Mouse (Mus musculus): ENCODE data around the gene Cfap97d2. TPM values are rescaled to one million over a fixed set of nuclear protein-coding genes. Genes with fewer than 3 reads are reported as not detected.

Gene Cfap97d2
- 0.27 TPM in 1 of 2 replicates, not detected in the other for polyA plus RNA-seq (2014; fragmentation: Nextera tagmentation; extraction: Ambion mirVana)

GRCm38 (mm10) chr8:13705668-13706067, at the start of gene Cfap97d2:
Gene Cfap97d2 (plus strand): TSS chr8:13705889.
- Histone ChIP-seq H3K27ac (replicated peaks; ENCODE audit: low read depth, low read length) (no peak within 1 kb of the TSS), H3K4me2 (ENCODE audit: low read depth, low read length) (no peak within 1 kb of the TSS), H3K4me1 (ENCODE audit: control insufficient read depth, insufficient read depth, low read length) (no peaks in the 10 kb centered on the region; the same call in 1 of the 2 replicates), H3K36me3 (replicated peaks; ENCODE audit: control insufficient read depth, insufficient read depth, low read depth, low read length) (no peaks in the 10 kb centered on the region), H3K27me3 (ENCODE audit: control insufficient read depth, insufficient read depth, low read length) (no peaks in the 10 kb centered on the region), H3K4me3 (ENCODE audit: low read depth, low read length) (no peak within 1 kb of the TSS), H3K9ac (replicated peaks; ENCODE audit: low read length) (no peak within 1 kb of the TSS), H3K9me3 (replicated peaks; ENCODE audit: control insufficient read depth, low read length) (no peaks in the 10 kb centered on the region)
- ATAC-seq (replicated peaks; ENCODE audit: insufficient number of reproducible peaks, low FRiP score, low TSS enrichment, low read depth) = peak; percentile 94
- DNase-seq (ENCODE audit: low spot score) = peak; percentile 86
- WGBS = 2% methylated on average over 5 of the region's 5 CpGs

GRCm38 (mm10) chr8:13657479-13657878, 48.2 kb upstream of the Cfap97d2 start:
- WGBS = 75% methylated on average over 12 of the region's 12 CpGs
- DNase-seq (ENCODE audit: low spot score) (no peak), ATAC-seq (replicated peaks; ENCODE audit: insufficient number of reproducible peaks, low FRiP score, low TSS enrichment, low read depth) (no peak)
- Histone ChIP-seq H3K4me1 (ENCODE audit: control insufficient read depth, insufficient read depth, low read length) (no peaks in the 10 kb centered on the region), H3K9ac (replicated peaks; ENCODE audit: low read length) (no peak overlapping the region), H3K27me3 (ENCODE audit: control insufficient read depth, insufficient read depth, low read length) (no peaks in the 10 kb centered on the region), H3K4me3 (ENCODE audit: low read depth, low read length) (no peak overlapping the region), H3K27ac (replicated peaks; ENCODE audit: low read depth, low read length) (no peak overlapping the region), H3K4me2 (ENCODE audit: low read depth, low read length) (no peak overlapping the region), H3K9me3 (replicated peaks; ENCODE audit: control insufficient read depth, low read length) (no peaks in the 10 kb centered on the region), H3K36me3 (replicated peaks; ENCODE audit: control insufficient read depth, insufficient read depth, low read depth, low read length) (no peaks in the 10 kb centered on the region)

DNA sequence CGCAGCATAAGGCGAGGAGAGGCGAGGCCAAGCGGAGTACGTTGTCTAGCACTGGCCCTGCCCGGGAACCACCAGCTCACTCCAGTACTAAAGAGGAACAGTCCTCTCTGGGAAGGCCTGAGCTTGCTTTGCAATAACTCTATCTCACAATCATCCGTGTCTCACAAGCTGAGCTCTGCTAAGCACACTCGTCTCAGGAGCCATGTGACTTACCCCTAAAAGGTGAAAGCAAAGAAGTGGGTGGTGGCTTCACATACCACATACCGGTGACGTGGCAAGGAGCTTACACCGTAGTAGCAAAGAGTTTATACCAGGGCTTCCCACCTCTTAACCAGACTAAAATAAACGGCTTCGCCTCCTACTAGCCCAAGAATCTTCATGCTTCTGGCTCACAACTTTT, 45.4 kb upstream of the Cfap97d2 start:
- Histone ChIP-seq H3K9ac (replicated peaks; ENCODE audit: low read length) (no peak overlapping the region), H3K4me2 (ENCODE audit: low read depth, low read length) (no peak overlapping the region), H3K27ac (replicated peaks; ENCODE audit: low read depth, low read length) (no peak overlapping the region), H3K4me1 (ENCODE audit: control insufficient read depth, insufficient read depth, low read length) (no peaks in the 10 kb centered on the region), H3K36me3 (replicated peaks; ENCODE audit: control insufficient read depth, insufficient read depth, low read depth, low read length) (no peaks in the 10 kb centered on the region), H3K27me3 (ENCODE audit: control insufficient read depth, insufficient read depth, low read length) (no peaks in the 10 kb centered on the region), H3K9me3 (replicated peaks; ENCODE audit: control insufficient read depth, low read length) (no peaks in the 10 kb centered on the region), H3K4me3 (ENCODE audit: low read depth, low read length) (no peak overlapping the region)
- ATAC-seq (replicated peaks; ENCODE audit: insufficient number of reproducible peaks, low FRiP score, low TSS enrichment, low read depth) (no peak), DNase-seq (ENCODE audit: low spot score) (no peak)
- 86% methylated on average over 13 of the region's 13 CpGs for WGBS

DNA sequence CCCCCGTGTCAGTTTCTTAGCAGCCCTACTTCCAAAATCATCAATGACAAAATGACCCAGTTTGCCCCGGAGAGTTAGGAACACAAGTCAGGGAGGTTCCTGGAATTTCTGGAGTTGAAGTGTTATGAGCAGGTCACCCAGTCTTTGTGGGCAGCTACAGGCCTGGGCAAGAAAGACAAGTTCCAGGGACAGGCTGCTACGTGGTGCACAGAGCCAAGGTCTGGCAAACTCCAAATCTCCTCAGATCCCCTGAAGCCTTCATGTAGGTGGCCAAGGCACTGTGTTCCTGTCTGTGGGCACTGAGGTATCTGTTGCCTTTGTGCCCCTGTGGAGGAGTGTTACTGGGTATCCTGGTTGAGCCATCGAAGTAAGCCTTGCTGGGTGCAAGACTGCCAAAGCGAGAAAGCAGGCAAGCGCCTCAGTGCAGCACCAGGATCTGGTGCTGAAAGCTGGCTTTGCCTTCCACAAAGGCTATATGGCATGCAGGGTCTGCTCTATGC, 40.9 kb upstream of the Cfap97d2 start:
- Histone ChIP-seq H3K36me3 (replicated peaks; ENCODE audit: control insufficient read depth, insufficient read depth, low read depth, low read length) (no peaks in the 10 kb centered on the region), H3K4me1 (ENCODE audit: control insufficient read depth, insufficient read depth, low read length) (no peaks in the 10 kb centered on the region), H3K27ac (replicated peaks; ENCODE audit: low read depth, low read length) (no peak overlapping the region), H3K27me3 (ENCODE audit: control insufficient read depth, insufficient read depth, low read length) (no peaks in the 10 kb centered on the region), H3K4me3 (ENCODE audit: low read depth, low read length) (no peak overlapping the region), H3K9me3 (replicated peaks; ENCODE audit: control insufficient read depth, low read length) (no peaks in the 10 kb centered on the region), H3K4me2 (ENCODE audit: low read depth, low read length) (no peak overlapping the region), H3K9ac (replicated peaks; ENCODE audit: low read length) (no peak overlapping the region)
- 86% methylated on average over 6 of the region's 6 CpGs for WGBS
- no peak for DNase-seq (ENCODE audit: low spot score)
- no peak for ATAC-seq (replicated peaks; ENCODE audit: insufficient number of reproducible peaks, low FRiP score, low TSS enrichment, low read depth)

DNA sequence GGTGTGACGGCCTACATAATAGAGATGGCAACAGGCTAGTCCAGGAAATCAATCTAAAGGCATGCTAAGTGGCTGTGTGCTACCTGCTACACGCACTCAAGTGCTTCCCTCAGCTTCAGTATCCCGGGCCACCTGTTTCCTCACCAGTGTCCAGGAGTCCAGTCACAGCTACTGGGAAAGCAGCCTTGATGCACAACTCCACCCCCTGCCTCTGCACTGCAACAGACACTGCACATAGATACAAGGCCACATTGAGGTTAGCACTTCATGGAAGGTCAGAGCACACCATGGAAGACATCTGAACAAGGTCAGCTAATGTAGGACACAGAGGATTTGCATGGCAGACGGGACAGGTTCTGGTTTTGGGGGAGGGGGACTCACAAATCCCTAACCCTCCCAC, 40.2 kb upstream of the Cfap97d2 start:
- Histone ChIP-seq H3K4me1 (ENCODE audit: control insufficient read depth, insufficient read depth, low read length) (no peaks in the 10 kb centered on the region), H3K4me2 (ENCODE audit: low read depth, low read length) (no peak overlapping the region), H3K4me3 (ENCODE audit: low read depth, low read length) (no peak overlapping the region), H3K27ac (replicated peaks; ENCODE audit: low read depth, low read length) (no peak overlapping the region), H3K27me3 (ENCODE audit: control insufficient read depth, insufficient read depth, low read length) (no peaks in the 10 kb centered on the region), H3K9ac (replicated peaks; ENCODE audit: low read length) (no peak overlapping the region), H3K9me3 (replicated peaks; ENCODE audit: control insufficient read depth, low read length) (no peaks in the 10 kb centered on the region), H3K36me3 (replicated peaks; ENCODE audit: control insufficient read depth, insufficient read depth, low read depth, low read length) (no peaks in the 10 kb centered on the region)
- 82% methylated on average over 4 of the region's 4 CpGs for WGBS
- DNase-seq (ENCODE audit: low spot score) (no peak), ATAC-seq (replicated peaks; ENCODE audit: insufficient number of reproducible peaks, low FRiP score, low TSS enrichment, low read depth) (no peak)

- H3K27ac ChIP-seq (replicated peaks; ENCODE audit: low read depth, low read length) = no peak overlapping the region
- 76% methylated on average over 8 of the region's 8 CpGs for WGBS
- DNase-seq (ENCODE audit: low spot score) (no peak), ATAC-seq (replicated peaks; ENCODE audit: insufficient number of reproducible peaks, low FRiP score, low TSS enrichment, low read depth) (no peak)
- H3K4me2 ChIP-seq (ENCODE audit: low read depth, low read length) = no peak overlapping the region
- H3K9ac ChIP-seq (replicated peaks; ENCODE audit: low read length) = no peak overlapping the region
- no peaks in the 10 kb centered on the region for H3K4me1 ChIP-seq (ENCODE audit: control insufficient read depth, insufficient read depth, low read length)
- no peaks in the 10 kb centered on the region for H3K9me3 ChIP-seq (replicated peaks; ENCODE audit: control insufficient read depth, low read length)
- no peaks in the 10 kb centered on the region for H3K36me3 ChIP-seq (replicated peaks; ENCODE audit: control insufficient read depth, insufficient read depth, low read depth, low read length)
- H3K27me3 ChIP-seq (ENCODE audit: control insufficient read depth, insufficient read depth, low read length) = no peaks in the 10 kb centered on the region
- H3K4me3 ChIP-seq (ENCODE audit: low read depth, low read length) = no peak overlapping the region
These were observed 39.7 kb upstream of the Cfap97d2 start for GRCm38 (mm10) chr8:13665944-13666343.

GRCm38 (mm10) chr8:13667917-13668316, 37.8 kb upstream of the Cfap97d2 start:
- Histone ChIP-seq H3K9ac (replicated peaks; ENCODE audit: low read length) (no peak overlapping the region), H3K9me3 (replicated peaks; ENCODE audit: control insufficient read depth, low read length) (no peaks in the 10 kb centered on the region), H3K4me1 (ENCODE audit: control insufficient read depth, insufficient read depth, low read length) (no peaks in the 10 kb centered on the region), H3K4me2 (ENCODE audit: low read depth, low read length) (no peak overlapping the region), H3K27ac (replicated peaks; ENCODE audit: low read depth, low read length) (no peak overlapping the region), H3K4me3 (ENCODE audit: low read depth, low read length) (no peak overlapping the region), H3K27me3 (ENCODE audit: control insufficient read depth, insufficient read depth, low read length) (no peaks in the 10 kb centered on the region), H3K36me3 (replicated peaks; ENCODE audit: control insufficient read depth, insufficient read depth, low read depth, low read length) (no peaks in the 10 kb centered on the region)
- ATAC-seq (replicated peaks; ENCODE audit: insufficient number of reproducible peaks, low FRiP score, low TSS enrichment, low read depth) (peak; percentile 66; the same call in 1 of the 2 replicates), DNase-seq (ENCODE audit: low spot score) (no peak)
- WGBS = 72% methylated on average over 4 of the region's 4 CpGs

DNA sequence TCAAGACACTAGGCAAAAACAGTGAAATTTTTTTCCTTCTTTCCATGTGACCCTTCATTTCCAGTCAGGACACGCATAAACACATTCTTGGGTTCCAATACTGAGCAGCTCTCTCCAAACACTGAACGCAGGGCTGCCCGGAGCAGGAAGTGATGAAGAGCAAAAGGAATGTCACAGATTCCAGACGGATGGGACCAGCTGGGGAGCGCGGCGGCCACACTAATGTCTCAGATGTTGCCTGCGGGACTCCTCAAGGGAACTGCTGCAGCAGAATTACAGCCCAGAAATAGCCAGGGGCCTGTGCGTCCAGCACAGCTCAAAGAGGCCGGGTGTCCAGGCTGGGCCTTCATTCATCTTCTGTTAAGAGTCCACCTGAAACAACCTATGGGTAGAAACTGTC, 37.3 kb upstream of the Cfap97d2 start:
- Histone ChIP-seq H3K27ac (replicated peaks; ENCODE audit: low read depth, low read length) (peak overlapping the region; percentile 59; the same call in 1 of the 2 replicates), H3K9me3 (replicated peaks; ENCODE audit: control insufficient read depth, low read length) (no peaks in the 10 kb centered on the region), H3K9ac (replicated peaks; ENCODE audit: low read length) (no peak overlapping the region), H3K27me3 (ENCODE audit: control insufficient read depth, insufficient read depth, low read length) (no peaks in the 10 kb centered on the region), H3K36me3 (replicated peaks; ENCODE audit: control insufficient read depth, insufficient read depth, low read depth, low read length) (no peaks in the 10 kb centered on the region), H3K4me3 (ENCODE audit: low read depth, low read length) (no peak overlapping the region), H3K4me1 (ENCODE audit: control insufficient read depth, insufficient read depth, low read length) (no peaks in the 10 kb centered on the region), H3K4me2 (ENCODE audit: low read depth, low read length) (no peak overlapping the region)
- DNase-seq (ENCODE audit: low spot score) = peak; percentile 55
- ATAC-seq (replicated peaks; ENCODE audit: insufficient number of reproducible peaks, low FRiP score, low TSS enrichment, low read depth) = no peak
- 36% methylated on average over 10 of the region's 10 CpGs for WGBS

All from embryonic facial prominence, embryonic 11.5 days (tissue).